Mouse (Mus musculus): Measurements from ENCODE around the gene Cep83.

DNA sequence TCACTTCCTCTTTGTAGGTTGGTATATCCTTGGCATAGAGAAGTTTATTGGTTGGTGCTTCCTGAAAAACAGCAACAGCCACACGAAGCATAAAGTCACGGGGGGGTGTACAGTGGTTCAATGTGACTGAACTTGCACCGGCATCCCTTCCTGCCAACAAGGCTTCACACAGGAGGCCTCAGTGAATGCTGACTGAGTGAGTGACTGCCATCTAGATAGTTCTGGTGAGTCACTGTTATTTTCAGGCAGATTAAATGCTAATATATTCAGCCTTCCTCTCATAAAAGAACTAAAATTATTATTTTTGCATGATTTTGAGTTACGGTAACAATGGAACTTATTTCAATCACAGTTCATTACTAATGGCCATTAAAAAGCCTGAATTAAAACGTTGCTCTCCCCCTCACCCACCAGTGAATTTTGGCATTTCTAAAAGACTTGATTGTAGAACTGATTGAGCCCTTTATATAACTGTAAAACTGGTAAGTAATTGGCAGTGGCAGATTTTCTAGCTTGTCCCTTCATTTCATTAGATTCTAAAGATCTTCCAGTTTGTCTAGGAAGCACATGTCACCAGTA, 106.3 kb downstream of the Cep83 start:
- TF ChIP-seq CTCF (IDR thresholded peaks at IDR 0.05; ENCODE audit: extremely low read depth, insufficient read length, insufficient replicate concordance, low read depth, low read length), result no peak
- TF ChIP-seq POLR2A (IDR thresholded peaks at IDR 0.05; ENCODE audit: low read depth, low read length), result no peak

Data from small intestine, adult 2 months (tissue).